Mouse (Mus musculus) T-helper 2 cell (primary cell): ENCODE results near the gene Avil.

ENCODE experiments used
- in situ Hi-C: fragments of 300-600 bp; cut with MboI, MseI; formaldehyde crosslinking; loops from one replicate; pipeline ENCODE4 v1.15.1; 2025; ENCODE audit warnings: high pct_unique_total_duplicates

Gene Avil

GRCm38 (mm10) chr10:126980933-126981530 lies 19.5 kb upstream of the Avil start:
- in situ Hi-C loops, result no loop called here

- in situ Hi-C loops, result no loop called here
These were observed 18.8 kb upstream of the Avil start for GRCm38 (mm10) chr10:126981746-126982145.

- in situ Hi-C loops, result no loop called here
These were observed 17.2 kb upstream of the Avil start for GRCm38 (mm10) chr10:126983193-126983725.

GRCm38 (mm10) chr10:126984189-126985004 lies 16.1 kb upstream of the Avil start:
- in situ Hi-C loops, result no loop called here

GRCm38 (mm10) chr10:126985127-126985526 lies 15.4 kb upstream of the Avil start:
- in situ Hi-C loops, result no loop called here

- in situ Hi-C loops, result no loop called here
These were observed 14.9 kb upstream of the Avil start for GRCm38 (mm10) chr10:126985579-126985978.

- in situ Hi-C loops, result no loop called here
These were observed 14.0 kb upstream of the Avil start for GRCm38 (mm10) chr10:126986541-126986961.

- in situ Hi-C loops, result no loop called here
These were observed 13.1 kb upstream of the Avil start for GRCm38 (mm10) chr10:126987183-126988118.

- in situ Hi-C loops, result no loop called here
These were observed 11.9 kb upstream of the Avil start for GRCm38 (mm10) chr10:126988513-126989165.

GRCm38 (mm10) chr10:126990313-126991056 lies 10.0 kb upstream of the Avil start:
- in situ Hi-C loops, result loop anchor here (5.0 kb wide), 1 partner anchor 73 kb away; no protein-coding TSS in a partner anchor

- in situ Hi-C loops, result loop anchor here (5.0 kb wide), 1 partner anchor 74 kb away; no protein-coding TSS in a partner anchor
These were observed 8.8 kb upstream of the Avil start for GRCm38 (mm10) chr10:126991676-126992075.

- in situ Hi-C loops, result loop anchor here (5.0 kb wide), 1 partner anchor 76 kb away; no protein-coding TSS in a partner anchor
These were observed 6.9 kb upstream of the Avil start for GRCm38 (mm10) chr10:126993621-126994020.

GRCm38 (mm10) chr10:126997340-126998113 lies 3.0 kb upstream of the Avil start:
- in situ Hi-C loops, result no loop called here

- in situ Hi-C loops, result no loop called here
These were observed 788 bp downstream of the Avil start for GRCm38 (mm10) chr10:127001297-127001696.

- in situ Hi-C loops, result no loop called here
These were observed 1.5 kb downstream of the Avil start for GRCm38 (mm10) chr10:127002056-127002455.

GRCm38 (mm10) chr10:127002765-127003164 lies 2.3 kb downstream of the Avil start:
- in situ Hi-C loops, result no loop called here

GRCm38 (mm10) chr10:127003334-127003733 lies 2.8 kb downstream of the Avil start:
- in situ Hi-C loops, result no loop called here

GRCm38 (mm10) chr10:127003806-127004205 lies 3.3 kb downstream of the Avil start:
- in situ Hi-C loops, result no loop called here

- in situ Hi-C loops, result loop anchor here (5.0 kb wide), 1 partner anchor 49 kb away; no protein-coding TSS in a partner anchor
These were observed 16.0 kb downstream of the Avil start for GRCm38 (mm10) chr10:127016488-127016887.
